Mouse (Mus musculus) liver (tissue): ENCODE measurements at regions not wholly inside any gene's neighbourhood (a gene's known extent, or its start where the extent isn't known, plus 50 kb on each side); places are given as distances from the start of the nearest gene placed in this dataset.
A peak's percentile ranks its signal among the peaks of the same experiment; 100 is the strongest.

Source experiments
- DNase-seq: peaks from one replicate; pipeline ENCODE4 v3.0.0-alpha.2; 2020; ENCODE audit warnings: mixed read lengths

- DNase-seq, result no peak
Measured at GRCm38 (mm10) chr14:76701304-76701703, 144.6 kb upstream of the Serp2 start.

GRCm38 (mm10) chr14:76700796-76701195, 144.1 kb upstream of the Serp2 start:
- DNase-seq, result no peak

GRCm38 (mm10) chr14:76700190-76700589, 143.5 kb upstream of the Serp2 start:
- DNase-seq, result no peak

GRCm38 (mm10) chr14:76698718-76699402, 142.2 kb upstream of the Serp2 start:
- DNase-seq, result no peak

GRCm38 (mm10) chr14:76696729-76697128, 140.0 kb upstream of the Serp2 start:
- DNase-seq, result no peak

- DNase-seq, result peak; percentile 39
Measured at GRCm38 (mm10) chr14:76695691-76696355, 139.1 kb upstream of the Serp2 start.

GRCm38 (mm10) chr14:76694894-76695293, 138.2 kb upstream of the Serp2 start:
- DNase-seq, result no peak

GRCm38 (mm10) chr14:76693351-76694317, 136.9 kb upstream of the Serp2 start:
- DNase-seq, result no peak

- DNase-seq, result no peak
Measured at GRCm38 (mm10) chr14:76687971-76688407, 131.3 kb upstream of the Serp2 start.

- DNase-seq, result no peak
Measured at GRCm38 (mm10) chr14:76686762-76687453, 130.2 kb upstream of the Serp2 start.

GRCm38 (mm10) chr14:76685830-76686761, 129.4 kb upstream of the Serp2 start:
- no peak for DNase-seq

- no peak for DNase-seq
Measured at GRCm38 (mm10) chr14:76684327-76684726, 127.6 kb upstream of the Serp2 start.

GRCm38 (mm10) chr14:76681581-76682377, 125.1 kb upstream of the Serp2 start:
- peak; percentile 39 for DNase-seq

GRCm38 (mm10) chr14:76678512-76679134, 121.9 kb upstream of the Serp2 start:
- no peak for DNase-seq

GRCm38 (mm10) chr14:76674949-76675348, 118.3 kb upstream of the Serp2 start:
- no peak for DNase-seq

GRCm38 (mm10) chr14:76673671-76674331, 117.1 kb upstream of the Serp2 start:
- DNase-seq, result no peak

- no peak for DNase-seq
Measured at GRCm38 (mm10) chr14:76672899-76673298, 116.2 kb upstream of the Serp2 start.

- DNase-seq, result no peak
Measured at GRCm38 (mm10) chr14:76672442-76672841, 115.8 kb upstream of the Serp2 start.

- no peak for DNase-seq
Measured at GRCm38 (mm10) chr14:76671023-76671422, 114.3 kb upstream of the Serp2 start.
